Mouse (Mus musculus): ENCODE measurements around the gene Sct. TPM values are rescaled to one million over a fixed set of nuclear protein-coding genes. Genes with fewer than 3 reads are reported as not detected.

The Sct gene
- polyA plus RNA-seq (2011; ENCODE audit: insufficient read length, low read depth, missing spikeins) = not detected in 2 replicates

DNA sequence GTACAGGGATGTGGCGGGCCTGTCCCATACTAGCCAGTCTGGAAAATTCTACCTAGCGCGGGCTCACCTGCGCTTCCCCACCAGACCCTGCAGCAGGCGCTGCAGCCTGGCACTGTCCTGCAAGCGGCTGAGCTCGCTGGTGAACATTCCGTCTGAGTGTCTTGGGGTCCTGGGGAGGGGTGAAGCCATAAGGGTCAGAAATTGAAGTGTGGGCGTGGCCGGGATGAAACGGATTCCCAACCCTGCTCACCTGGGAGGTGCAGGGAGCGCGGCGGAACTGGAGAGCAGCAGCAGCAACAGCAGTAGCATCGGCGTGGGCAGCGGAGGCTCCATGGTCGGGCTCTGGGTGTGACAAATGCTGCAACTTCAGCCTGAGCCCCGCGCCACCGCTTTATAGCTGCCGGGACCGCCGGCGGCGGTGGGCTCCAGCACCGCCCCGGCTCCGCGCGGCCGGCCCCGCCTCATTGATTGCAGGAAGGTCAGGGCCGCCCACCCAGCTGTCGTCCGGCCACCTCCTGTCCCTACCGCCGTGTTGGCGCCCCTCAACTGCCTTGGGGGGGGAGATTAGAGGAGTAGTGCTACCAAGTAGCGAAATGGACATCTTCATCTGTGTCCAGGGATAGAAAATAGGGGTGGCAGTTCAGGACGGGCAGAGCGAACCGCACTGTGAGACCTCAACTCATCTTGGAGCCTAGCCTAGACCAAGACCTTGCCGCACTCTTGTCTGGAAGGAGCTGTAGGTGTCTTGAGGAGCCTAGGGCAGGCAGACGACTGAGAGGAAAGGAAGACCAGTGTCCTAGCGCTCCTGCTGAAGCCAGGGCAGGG, at the start of gene Sct:
Sct (minus strand) TSS at position 368 of the 825 bp plus-strand sequence.
- H3K4me1 ChIP-seq (ENCODE audit: control insufficient read depth, insufficient read depth, low read length) = no peaks in the 10 kb centered on the region
- TF ChIP-seq CTCF (IDR thresholded peaks at IDR 0.05; ENCODE audit: borderline replicate concordance, insufficient read depth, low read length) (0 out of 2 replicates have a peak, but pooled peaks have one; percentile 28), POLR2A (IDR thresholded peaks at IDR 0.05; ENCODE audit: low read depth, low read length) (no peak)
- H3K27ac ChIP-seq (ENCODE audit: insufficient read depth, low read length) = no peak within 1 kb of the TSS
- H3K4me3 ChIP-seq (ENCODE audit: insufficient read depth, low read length) = no peak within 1 kb of the TSS

DNA sequence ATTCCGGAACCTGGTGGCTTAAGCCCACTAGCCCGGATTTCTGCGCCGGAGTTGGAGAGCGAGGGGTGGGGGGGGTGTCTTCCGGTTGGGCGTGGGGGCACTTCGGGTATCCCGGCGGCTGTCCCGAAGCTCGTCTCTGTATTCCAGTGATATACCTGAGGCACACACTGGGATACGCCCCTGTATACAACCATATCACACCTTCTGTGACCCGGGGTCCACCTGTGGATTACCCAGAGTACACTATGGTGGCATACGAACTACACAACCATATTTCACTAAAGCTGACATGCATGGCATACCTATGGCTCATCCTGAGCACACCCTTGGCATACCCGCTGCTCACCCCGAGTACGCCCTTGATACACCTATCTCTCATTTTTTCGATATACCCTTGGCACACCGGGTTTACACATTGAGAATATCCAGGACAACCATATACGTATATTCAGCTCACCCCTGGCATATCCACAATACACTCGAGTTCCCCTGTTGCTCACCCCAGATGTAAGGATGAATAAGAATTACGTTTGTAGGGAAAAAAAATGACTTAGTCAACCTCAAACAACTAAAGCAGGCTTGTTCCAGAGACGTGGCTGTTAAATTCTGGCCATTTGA, 49.5 kb upstream of the Sct start:
- H3K27ac ChIP-seq (ENCODE audit: insufficient read depth, low read length) = peak overlapping the region; percentile 66
- H3K4me3 ChIP-seq (ENCODE audit: insufficient read depth, low read length) = peak overlapping the region; percentile 57
- no peak for TF ChIP-seq POLR2A (IDR thresholded peaks at IDR 0.05; ENCODE audit: low read depth, low read length)
- no peak for TF ChIP-seq CTCF (IDR thresholded peaks at IDR 0.05; ENCODE audit: borderline replicate concordance, insufficient read depth, low read length)

DNA sequence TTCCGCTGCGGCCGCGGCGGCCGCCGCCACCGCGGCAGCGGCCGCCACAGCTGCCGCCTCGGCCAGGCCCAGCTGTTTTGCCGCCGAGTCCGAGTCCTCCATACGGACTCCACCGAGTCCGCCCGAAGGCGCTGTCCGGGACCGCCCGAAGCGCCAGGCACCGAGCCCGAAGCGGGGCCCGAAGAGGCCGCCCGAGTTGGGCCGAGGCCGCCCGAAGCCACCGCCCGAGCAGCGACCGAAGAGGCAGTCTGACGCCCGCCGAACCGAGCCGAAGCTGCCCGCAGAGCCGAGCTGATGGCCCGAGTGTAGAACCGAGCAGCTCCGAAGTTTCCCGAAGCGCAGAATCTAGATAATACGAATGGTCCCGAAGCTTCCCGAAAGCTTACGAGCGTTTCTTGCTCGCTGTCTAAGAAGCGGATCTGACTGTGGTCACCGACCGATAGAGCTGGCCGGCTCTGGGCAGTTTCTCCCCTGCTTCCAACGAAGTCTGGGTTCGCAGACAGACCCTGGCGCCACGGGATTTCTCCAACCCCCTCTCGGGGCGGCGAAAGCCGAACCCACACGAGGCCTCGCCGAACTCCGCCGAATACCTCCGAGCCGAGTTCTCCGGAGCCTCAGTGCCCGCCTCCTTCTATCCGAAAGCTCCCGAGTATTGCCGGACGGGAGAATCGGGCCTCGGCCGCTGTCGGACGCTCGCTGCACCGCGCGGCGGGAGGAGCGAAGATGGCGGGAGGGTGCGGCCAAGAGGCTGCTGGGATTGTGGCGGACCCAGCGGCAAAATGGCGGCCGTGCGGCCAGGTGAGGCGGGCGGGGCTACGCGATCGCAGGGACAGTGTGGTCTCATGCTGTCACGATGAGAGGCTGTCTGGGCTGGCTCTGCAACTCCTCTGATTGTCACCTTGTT, 48.8 kb upstream of the Sct start, which contains the start of the genes Deaf1 and Tmem80:
Deaf1 (minus strand) TSS at position 222 of the 904 bp plus-strand sequence.
Tmem80 (plus strand) TSS at position 271 of the 904 bp plus-strand sequence.
- TF ChIP-seq POLR2A (IDR thresholded peaks at IDR 0.05; ENCODE audit: low read depth, low read length) (peak; percentile 98), CTCF (IDR thresholded peaks at IDR 0.05; ENCODE audit: borderline replicate concordance, insufficient read depth, low read length) (no peak)
- Histone ChIP-seq H3K4me1 (ENCODE audit: control insufficient read depth, insufficient read depth, low read length) (peaks cover 11% of the 10 kb centered on the region; the same call in 1 of the 2 replicates), H3K27ac (ENCODE audit: insufficient read depth, low read length) (peak within 1 kb of the TSS; percentile 97), H3K4me3 (ENCODE audit: insufficient read depth, low read length) (peak within 1 kb of the TSS; percentile 57)

More for the DNA sequence above, 49.5 kb upstream of the Sct start:
- H3K4me1 ChIP-seq (ENCODE audit: control insufficient read depth, insufficient read depth, low read length) = peaks cover 11% of the 10 kb centered on the region; the same call in 1 of the 2 replicates

DNA sequence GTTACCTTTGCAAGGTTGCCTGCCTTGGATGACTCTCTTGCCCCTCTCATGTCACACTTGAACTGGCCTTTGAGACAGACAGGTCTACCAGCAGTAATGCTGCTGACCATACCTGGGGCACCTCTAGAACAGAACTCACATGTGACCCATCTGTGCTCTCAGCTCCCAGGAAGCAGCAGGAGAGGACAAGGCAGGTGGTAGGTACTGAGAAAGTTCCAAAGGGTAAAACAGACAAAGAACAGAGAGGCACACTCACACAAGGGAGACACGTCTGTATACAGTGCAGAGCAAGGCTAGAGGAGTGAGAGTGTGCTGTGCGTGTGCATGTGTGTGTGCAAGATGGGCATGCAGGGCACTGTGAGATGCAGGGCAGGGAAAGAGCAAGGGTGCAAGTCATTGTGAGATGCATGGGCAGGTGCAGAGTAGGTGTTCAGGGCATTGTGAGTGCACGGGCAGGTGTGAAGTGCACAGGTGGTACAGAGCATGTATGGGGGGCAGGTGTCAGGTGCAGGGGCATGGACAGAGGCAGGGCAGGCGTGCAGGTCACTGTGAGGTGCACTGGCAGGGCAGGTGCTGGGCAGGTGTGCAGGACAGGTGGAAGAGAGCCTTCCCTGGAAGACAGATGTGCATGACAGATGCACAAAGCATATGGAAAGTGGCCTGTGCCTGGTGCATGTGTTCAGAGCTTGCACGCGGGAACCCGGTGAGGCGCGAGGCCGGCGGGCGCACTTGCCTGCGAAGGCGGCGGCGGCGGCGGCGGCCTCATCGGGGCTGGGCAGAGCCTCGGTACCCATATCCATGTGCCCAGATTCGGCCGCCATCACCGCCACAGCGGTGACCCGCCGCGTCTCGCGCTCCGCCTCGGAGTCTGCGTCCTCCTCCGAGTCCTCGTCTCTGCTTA, 47.9 kb upstream of the Sct start:
- peak overlapping the region; percentile 57 for H3K4me3 ChIP-seq (ENCODE audit: insufficient read depth, low read length)
- peaks cover 11% of the 10 kb centered on the region; the same call in 1 of the 2 replicates for H3K4me1 ChIP-seq (ENCODE audit: control insufficient read depth, insufficient read depth, low read length)
- no peak; the same call in 1 of the 2 replicates for TF ChIP-seq POLR2A (IDR thresholded peaks at IDR 0.05; ENCODE audit: low read depth, low read length)
- TF ChIP-seq CTCF (IDR thresholded peaks at IDR 0.05; ENCODE audit: borderline replicate concordance, insufficient read depth, low read length) = no peak
- H3K27ac ChIP-seq (ENCODE audit: insufficient read depth, low read length) = peak overlapping the region; percentile 97

DNA sequence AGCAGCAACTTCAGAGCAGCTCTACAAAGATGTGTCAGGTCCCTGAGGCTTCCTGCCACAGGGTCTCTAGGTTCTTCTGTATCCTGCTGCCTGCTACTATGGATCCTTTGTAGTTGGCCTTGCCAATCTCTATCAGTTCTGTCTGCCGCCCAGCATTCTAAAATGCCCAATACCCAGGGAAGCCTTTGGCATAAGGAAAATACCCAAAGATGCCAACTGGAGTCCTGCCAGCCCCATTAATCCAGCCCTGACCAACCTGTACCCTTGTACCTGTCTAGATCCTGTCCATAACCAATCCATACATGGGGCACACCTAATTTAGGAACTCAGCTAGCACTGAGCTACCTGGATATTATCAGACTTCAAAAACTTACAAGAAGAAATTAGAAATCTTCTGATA, 45.8 kb upstream of the Sct start:
- peaks cover 11% of the 10 kb centered on the region; the same call in 1 of the 2 replicates for H3K4me1 ChIP-seq (ENCODE audit: control insufficient read depth, insufficient read depth, low read length)
- H3K4me3 ChIP-seq (ENCODE audit: insufficient read depth, low read length) = no peak overlapping the region
- TF ChIP-seq CTCF (IDR thresholded peaks at IDR 0.05; ENCODE audit: borderline replicate concordance, insufficient read depth, low read length) (no peak), POLR2A (IDR thresholded peaks at IDR 0.05; ENCODE audit: low read depth, low read length) (no peak)
- H3K27ac ChIP-seq (ENCODE audit: insufficient read depth, low read length) = no peak overlapping the region

DNA sequence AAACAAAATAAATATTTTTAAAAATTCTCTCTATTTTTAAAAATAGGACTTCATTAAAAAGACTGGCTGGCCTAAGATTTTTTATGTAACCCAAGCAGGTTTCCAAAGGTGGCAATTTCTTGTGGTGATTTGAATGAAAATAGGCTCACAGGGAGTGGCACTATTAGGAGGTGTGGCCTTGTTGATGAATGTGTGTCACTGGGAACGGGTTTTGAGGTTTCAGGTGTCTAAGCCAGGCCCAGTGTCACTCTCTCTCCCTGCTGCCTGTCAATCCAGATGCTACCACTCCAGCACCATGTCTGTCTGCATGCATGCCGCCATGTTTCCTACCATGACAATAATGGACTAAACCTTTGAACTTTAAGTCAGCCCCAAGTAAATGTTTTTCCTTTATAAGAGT, 40.5 kb upstream of the Sct start:
- H3K4me3 ChIP-seq (ENCODE audit: insufficient read depth, low read length) = no peak overlapping the region
- H3K4me1 ChIP-seq (ENCODE audit: control insufficient read depth, insufficient read depth, low read length) = 0 out of 2 replicates have a peak, but pooled peaks cover 4% of the 10 kb centered on the region
- TF ChIP-seq POLR2A (IDR thresholded peaks at IDR 0.05; ENCODE audit: low read depth, low read length) = no peak
- TF ChIP-seq CTCF (IDR thresholded peaks at IDR 0.05; ENCODE audit: borderline replicate concordance, insufficient read depth, low read length) = no peak
- no peak overlapping the region for H3K27ac ChIP-seq (ENCODE audit: insufficient read depth, low read length)

DNA sequence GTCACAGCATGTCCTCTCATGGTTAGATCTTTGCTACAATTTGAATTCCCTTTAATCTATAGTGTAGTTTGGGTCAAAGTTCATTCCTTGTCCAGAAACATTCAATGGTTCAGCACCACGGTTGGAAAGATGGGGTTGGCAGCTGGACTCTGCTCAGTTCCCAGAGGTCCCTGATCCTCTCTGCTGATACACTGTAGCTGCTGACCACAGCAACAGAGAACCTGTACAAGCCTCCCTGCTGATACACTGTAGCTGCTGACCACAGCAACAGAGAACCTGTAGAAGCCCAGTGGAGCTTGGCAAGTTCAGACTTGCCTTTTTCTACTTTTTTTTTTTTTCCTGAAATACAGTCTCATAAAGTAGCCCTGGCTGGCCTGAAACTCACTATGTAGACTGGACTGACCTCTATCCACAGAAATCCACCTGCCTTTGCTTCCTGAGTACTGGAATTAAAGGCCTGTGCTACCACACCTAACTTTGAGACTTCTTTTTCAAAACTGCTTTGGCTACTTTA, 38.7 kb upstream of the Sct start:
- no peak for TF ChIP-seq POLR2A (IDR thresholded peaks at IDR 0.05; ENCODE audit: low read depth, low read length)
- no peak for TF ChIP-seq CTCF (IDR thresholded peaks at IDR 0.05; ENCODE audit: borderline replicate concordance, insufficient read depth, low read length)
- Histone ChIP-seq H3K4me1 (ENCODE audit: control insufficient read depth, insufficient read depth, low read length) (0 out of 2 replicates have a peak, but pooled peaks cover 4% of the 10 kb centered on the region), H3K27ac (ENCODE audit: insufficient read depth, low read length) (no peak overlapping the region), H3K4me3 (ENCODE audit: insufficient read depth, low read length) (no peak overlapping the region)

DNA sequence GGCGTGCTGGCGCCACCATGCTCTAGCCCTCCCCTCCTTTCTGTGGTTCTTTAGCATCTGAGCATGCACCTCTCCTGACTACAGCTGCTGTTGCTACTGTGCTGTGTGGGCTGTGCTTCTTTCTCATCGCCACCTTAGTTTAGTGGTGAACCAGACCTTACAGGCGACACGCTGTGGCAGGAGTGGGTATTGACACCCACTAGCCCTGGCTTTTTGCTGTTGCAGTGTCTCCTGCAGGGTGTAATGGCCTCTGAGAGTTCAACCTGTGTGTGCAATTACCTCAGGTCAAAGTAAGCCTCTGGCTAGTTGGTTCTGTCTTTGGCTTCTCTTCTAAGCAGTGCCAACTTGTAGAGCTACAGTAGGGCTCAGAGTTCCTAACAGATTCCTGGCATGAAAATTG, 37.0 kb upstream of the Sct start:
- peak; percentile 26; the same call in 1 of the 2 replicates for TF ChIP-seq CTCF (IDR thresholded peaks at IDR 0.05; ENCODE audit: borderline replicate concordance, insufficient read depth, low read length)
- TF ChIP-seq POLR2A (IDR thresholded peaks at IDR 0.05; ENCODE audit: low read depth, low read length) = no peak
- Histone ChIP-seq H3K4me1 (ENCODE audit: control insufficient read depth, insufficient read depth, low read length) (0 out of 2 replicates have a peak, but pooled peaks cover 4% of the 10 kb centered on the region), H3K4me3 (ENCODE audit: insufficient read depth, low read length) (no peak overlapping the region), H3K27ac (ENCODE audit: insufficient read depth, low read length) (no peak overlapping the region)
